Mouse (Mus musculus) ovary, postnatal 36 days (tissue): ENCODE results near the gene Myod1.

Source experiments
- DNase-seq: peaks from one replicate; pipeline ENCODE4 v3.0.0; 2022; ENCODE audit warnings: low spot score, mixed read lengths

Gene Myod1

GRCm38 (mm10) chr7:46393116-46393515 is 16.8 kb downstream of the Myod1 start:
- DNase-seq, result peak; percentile 76

- no peak for DNase-seq
These were observed 17.6 kb downstream of the Myod1 start for GRCm38 (mm10) chr7:46393718-46394511.

DNA sequence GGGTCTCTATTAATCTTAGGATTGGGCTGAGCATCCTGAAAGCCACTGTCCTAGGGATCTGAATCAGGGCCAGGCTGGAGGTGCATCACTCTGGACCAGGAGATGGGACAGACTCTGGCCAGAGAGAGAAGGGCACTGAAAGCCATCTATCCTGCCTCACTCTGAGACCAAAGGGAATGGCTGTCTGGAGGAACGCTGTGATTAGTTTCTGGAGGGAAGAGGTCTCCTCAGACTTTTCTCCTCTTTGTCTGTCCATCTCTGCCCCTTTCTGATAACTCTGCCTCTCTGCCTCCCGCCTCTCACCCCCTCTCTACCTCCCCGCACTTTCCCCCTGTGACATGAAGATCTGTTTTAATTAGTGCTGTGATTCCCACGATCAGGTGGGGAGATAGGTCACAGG is 18.7 kb downstream of the Myod1 start:
- DNase-seq, result no peak

GRCm38 (mm10) chr7:46395571-46395970 is 19.3 kb downstream of the Myod1 start:
- DNase-seq, result no peak

GRCm38 (mm10) chr7:46396231-46396927 is 20.1 kb downstream of the Myod1 start, which contains the start of gene Kcnc1:
TSS of gene Kcnc1 (plus strand) at chr7:46396497.
- peak; percentile 85 for DNase-seq

- DNase-seq, result no peak
These were observed 20.9 kb downstream of the Myod1 start for GRCm38 (mm10) chr7:46396928-46397731.

DNA sequence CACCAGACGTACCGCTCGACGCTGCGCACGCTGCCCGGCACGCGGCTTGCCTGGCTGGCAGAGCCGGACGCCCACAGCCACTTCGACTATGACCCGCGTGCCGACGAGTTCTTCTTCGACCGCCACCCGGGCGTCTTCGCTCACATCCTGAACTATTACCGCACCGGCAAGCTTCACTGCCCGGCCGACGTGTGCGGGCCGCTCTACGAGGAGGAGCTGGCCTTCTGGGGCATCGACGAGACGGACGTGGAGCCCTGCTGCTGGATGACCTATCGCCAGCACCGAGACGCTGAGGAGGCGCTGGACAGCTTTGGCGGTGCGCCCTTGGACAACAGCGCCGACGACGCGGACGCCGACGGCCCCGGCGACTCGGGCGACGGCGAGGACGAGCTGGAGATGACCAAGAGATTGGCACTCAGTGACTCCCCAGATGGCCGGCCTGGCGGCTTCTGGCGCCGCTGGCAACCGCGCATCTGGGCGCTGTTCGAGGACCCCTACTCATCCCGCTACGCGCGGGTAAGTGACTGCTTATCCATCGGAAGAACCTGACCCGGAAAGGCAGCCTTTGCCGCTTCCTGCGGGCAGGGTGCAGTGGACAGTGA is 21.6 kb downstream of the Myod1 start:
- no peak for DNase-seq

DNA sequence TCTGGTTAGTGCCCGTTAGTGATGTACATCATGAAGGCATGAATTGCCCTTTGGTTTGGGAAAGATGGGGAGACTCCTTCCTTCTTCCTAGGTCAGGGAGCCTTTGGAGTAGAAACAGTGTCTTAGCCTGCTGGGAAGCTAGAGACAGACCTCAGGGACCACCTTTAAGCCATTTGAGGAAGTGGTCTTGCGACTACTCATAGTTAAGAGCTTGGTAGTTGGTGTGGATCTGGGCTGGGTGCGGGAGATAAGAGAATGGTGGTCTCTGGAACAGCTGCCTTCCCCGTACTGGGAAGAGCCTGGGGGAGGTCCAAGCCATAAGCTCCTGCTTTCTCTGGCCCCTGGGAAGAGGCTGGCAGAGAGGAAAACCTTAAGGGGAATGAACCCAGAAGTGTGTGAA is 22.3 kb downstream of the Myod1 start:
- no peak for DNase-seq

GRCm38 (mm10) chr7:46399676-46400075 is 23.4 kb downstream of the Myod1 start:
- DNase-seq, result no peak

- no peak for DNase-seq
These were observed 24.1 kb downstream of the Myod1 start for GRCm38 (mm10) chr7:46400346-46400745.

GRCm38 (mm10) chr7:46401371-46402180 is 25.3 kb downstream of the Myod1 start:
- no peak for DNase-seq

GRCm38 (mm10) chr7:46403616-46404485 is 27.6 kb downstream of the Myod1 start:
- DNase-seq, result no peak

DNA sequence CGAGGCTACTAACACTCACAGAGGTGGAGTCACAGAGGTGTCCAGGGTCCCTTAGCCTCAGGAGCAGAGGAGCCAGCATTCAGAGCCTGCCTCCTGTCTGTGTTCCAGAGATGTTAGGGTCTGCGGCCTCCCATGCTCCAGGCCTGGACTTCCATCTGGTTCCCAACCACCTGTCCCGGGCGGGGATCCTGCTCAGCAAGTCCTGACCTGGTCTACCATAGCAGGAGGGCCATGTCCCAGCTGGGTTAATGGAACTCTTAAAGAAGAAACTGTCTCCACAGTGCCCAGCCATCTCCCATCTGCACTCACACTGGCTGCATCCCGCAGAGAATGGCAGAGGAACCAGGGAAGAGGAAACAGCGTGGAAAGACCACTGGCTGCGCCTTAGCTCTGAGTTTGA is 28.5 kb downstream of the Myod1 start:
- no peak for DNase-seq

- DNase-seq, result no peak
These were observed 32.3 kb downstream of the Myod1 start for GRCm38 (mm10) chr7:46408606-46409005.

DNA sequence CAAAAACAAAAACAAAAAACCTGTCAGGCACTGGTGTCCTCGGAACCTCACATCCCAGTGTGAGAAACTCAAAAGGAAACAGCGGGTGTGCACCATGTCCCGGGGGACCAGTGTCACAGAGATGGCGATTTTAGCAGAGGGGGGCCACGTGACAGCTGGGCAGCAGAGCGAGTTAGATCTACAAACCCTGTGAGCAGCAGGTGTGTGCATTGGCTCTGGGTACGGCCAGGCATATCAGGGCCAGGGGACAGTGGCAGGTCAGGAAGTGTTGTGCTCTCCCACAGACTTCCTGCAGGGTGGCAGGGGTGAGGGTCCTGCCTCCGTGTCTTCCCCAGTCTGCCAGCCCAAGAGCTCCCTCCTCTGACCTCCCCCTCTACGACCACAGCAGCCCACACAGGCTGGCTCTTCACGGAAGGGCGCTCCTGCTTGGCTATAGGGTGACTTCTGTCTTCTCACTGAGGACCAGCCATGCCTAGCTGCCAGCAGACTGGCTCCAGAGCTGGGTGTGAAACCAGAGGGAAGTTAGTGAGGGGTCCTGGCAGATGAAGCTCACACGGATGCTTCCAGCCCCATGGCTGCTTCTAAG is 33.0 kb downstream of the Myod1 start:
- no peak for DNase-seq

- DNase-seq, result no peak
These were observed 34.5 kb downstream of the Myod1 start for GRCm38 (mm10) chr7:46410727-46411126.

DNA sequence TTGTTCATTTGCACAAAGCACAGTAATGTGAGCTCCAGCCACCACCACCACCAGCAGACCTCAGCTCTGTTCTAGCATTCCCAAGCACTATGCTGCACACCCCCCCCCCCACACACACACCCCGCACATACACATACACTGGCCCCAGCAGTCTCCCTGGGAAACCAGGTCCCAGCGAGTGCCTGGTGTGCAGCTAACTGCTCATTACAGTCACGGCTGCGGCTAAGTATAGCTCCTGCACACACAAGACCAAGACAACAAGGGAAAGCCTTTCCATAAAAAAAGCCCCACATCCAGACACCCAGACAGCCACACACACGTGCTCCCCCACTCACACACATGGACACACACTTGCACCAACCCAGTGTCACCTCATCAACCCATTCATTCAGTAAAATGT is 36.5 kb downstream of the Myod1 start:
- no peak for DNase-seq

DNA sequence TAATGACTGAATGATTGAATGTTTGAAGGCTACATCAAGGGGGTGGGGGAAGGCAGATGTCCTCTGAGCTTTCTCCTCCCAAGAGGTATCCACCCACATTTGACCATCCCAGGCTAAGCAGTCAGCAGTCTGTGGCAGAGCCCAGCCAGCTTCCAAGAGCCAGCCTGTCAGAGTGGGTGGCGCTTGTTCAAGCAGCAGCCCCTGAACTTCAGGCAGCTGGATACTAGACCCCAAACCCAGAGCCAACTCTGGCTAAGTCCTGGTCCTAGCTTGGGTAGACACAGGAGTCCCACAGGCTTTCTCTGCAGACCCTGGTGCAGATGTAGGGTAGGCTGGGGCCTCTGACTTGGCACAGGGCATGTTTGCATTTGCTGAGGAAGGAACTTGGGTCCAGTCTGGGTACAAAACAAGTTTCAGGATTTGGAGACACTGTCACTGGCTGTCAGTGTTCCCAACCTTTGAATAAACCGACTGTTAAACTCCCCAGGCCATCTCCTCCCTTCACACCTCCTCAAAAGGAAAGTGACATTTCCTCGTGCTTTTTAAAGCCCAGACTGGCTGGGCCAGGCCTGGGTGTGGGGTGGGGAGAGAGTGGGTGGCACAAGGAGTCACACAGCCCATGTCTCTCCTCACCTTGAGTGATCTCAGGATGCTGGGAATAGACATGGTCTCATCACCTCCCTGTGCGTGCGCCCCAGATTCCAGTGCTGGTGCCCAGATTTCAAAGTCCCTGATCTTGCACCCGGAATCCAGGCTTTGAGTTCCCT is 37.9 kb downstream of the Myod1 start:
- no peak for DNase-seq

GRCm38 (mm10) chr7:46415818-46416425 is 39.6 kb downstream of the Myod1 start:
- DNase-seq, result no peak
